Mouse (Mus musculus) liver, embryonic 14 days (tissue): Measurements from ENCODE around the gene Pgs1. TPM values are rescaled to one million over a fixed set of nuclear protein-coding genes. Genes with fewer than 3 reads are reported as not detected.

Experiments used
- polyA plus RNA-seq: library from polyadenylated mRNA; depleted of rRNA; stranded (reverse); fragments of >200 nt; gene quantifications from 2 replicates; pipeline ENCODE4 v1.2.3, GENCODE M21; 2012; rRNA removed

The Pgs1 gene
- 11.4 and 13.1 TPM in 2 replicates for polyA plus RNA-seq

DNA sequence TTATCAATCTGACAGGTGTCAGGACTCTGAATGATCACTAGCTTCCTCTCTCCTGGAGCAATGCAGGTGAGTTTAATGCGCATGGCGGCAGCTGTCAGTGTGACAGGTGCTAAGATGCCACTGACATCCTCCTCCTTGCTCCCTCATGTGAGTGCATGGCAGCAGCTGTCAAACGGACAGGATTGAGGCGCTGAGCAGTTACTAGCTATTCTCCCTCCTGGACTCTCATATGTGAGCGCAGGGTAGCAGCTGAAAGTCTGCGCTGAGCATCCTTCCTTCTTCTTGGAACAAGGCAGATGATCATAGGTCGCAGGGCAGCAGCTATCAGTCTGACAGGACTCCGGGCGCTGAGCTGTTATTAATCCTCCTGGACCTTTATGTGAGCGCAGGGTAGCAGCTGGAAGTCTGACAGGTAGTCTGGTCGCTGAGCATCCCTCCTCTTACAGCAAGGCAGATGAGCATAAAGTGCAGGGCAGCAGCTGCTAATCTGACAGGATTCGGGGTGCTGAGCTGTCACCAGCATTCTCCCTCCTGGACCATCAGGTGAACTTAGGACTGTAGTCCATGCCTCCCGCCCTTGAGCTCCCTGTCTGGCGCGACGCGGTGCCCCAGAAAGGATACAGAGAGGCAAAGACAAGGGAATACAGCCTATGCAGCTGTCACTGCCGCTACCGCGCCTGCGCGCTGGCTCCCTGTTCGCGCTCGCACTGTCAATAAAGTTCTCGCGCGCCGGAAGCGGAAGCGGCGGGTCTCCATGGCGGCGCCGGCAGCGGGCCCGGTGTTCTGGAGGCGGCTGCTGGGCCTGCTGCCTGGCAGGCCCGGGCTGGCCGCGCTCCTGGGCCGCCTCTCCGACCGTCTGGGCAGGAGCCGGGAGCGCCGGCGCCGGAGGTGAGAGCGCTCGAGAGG, at the start of gene Pgs1:
TSS of gene Pgs1 (plus strand) at position 167 of the 906 bp plus-strand sequence.

DNA sequence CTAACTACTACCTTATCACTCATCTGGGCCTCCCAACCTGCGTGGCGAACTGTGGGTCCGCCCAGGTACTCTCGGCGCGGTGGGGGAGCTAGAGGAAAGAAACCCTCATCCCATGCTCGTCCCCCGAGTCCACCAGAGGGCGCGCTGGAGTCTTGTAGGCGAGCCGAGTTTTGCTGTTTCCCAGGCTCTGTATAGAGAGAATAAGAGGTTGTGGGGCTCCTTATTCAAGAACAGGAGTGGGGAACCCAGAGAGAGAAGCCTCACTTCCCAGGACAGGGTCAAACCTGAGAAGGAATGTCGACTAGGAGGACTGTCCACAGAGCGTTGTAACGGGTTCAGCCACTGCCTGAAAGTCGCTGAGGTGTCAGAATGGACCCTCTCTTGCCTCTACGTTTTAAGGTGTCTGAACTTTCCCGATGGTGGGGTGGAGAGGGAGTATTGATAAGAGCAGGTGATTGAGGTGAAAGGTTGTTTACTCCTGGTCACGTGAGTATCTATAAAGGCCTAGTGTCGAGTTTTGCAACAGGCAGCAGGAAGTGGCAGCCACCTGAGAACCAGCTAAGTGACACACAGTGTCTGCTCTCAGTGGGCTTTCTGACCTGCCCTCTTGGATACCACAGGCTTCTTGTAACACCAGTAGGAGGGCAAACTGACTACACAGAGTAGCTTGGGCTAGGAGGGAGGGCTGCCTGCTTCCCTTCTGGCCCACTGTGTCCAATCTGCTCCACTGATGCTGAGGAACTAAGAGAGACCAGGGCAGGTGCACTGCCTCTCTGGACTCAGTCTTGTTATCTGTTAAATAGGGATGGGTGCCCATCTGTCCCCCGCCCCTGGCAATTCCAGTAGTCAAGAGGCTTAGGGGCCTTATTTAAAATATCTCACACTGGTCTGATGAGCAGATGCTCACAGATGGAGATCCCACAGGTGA, 15.9 kb upstream of the Pgs1 start, which contains the start of gene Socs3:
TSS of gene Socs3 (minus strand) at position 103 of the 928 bp plus-strand sequence.

Other genes starting within 250 kb of the Pgs1 start
- 21.0 and 30.8 TPM in 2 replicates for gene Tmc8, start 204.2 kb upstream of the Pgs1 start, polyA plus RNA-seq
- gene Tmc6, start 204.1 kb upstream of the Pgs1 start, polyA plus RNA-seq, result 46.8 and 53.2 TPM in 2 replicates
- gene 6030468B19Rik, start 188.6 kb upstream of the Pgs1 start, polyA plus RNA-seq, result 76.6 and 99.3 TPM in 2 replicates
- 0.02 TPM in 1 of 2 replicates, not detected in the other for gene Gm20708, start 176.6 kb upstream of the Pgs1 start, polyA plus RNA-seq
- 31.2 and 42.0 TPM in 2 replicates for gene Syngr2, start 176.6 kb upstream of the Pgs1 start, polyA plus RNA-seq
- gene Afmid, start 160.4 kb upstream of the Pgs1 start, polyA plus RNA-seq, result 7.4 and 8.4 TPM in 2 replicates
- gene Tk1, start 160.2 kb upstream of the Pgs1 start, polyA plus RNA-seq, result 124 and 146 TPM in 2 replicates
- 186 and 213 TPM in 2 replicates for gene Birc5, start 137.0 kb upstream of the Pgs1 start, polyA plus RNA-seq
- 0.02 TPM in 1 of 2 replicates, not detected in the other for gene Tmem235, start 125.5 kb upstream of the Pgs1 start, polyA plus RNA-seq
- gene Tha1, start 112.8 kb upstream of the Pgs1 start, polyA plus RNA-seq, result 1.3 and 1.4 TPM in 2 replicates
- gene Socs3, start 16.2 kb upstream of the Pgs1 start, polyA plus RNA-seq, result 6.8 and 8.0 TPM in 2 replicates
- 0.03 and 0.05 TPM in 2 replicates for gene Dnah17, start 144.3 kb downstream of the Pgs1 start, polyA plus RNA-seq